Mouse (Mus musculus) cerebellum, adult (tissue): ENCODE measurements around the gene Gm14137.

ENCODE experiments used
- ATAC-seq: cut with Nextera tagmentation; 2 replicates; pipeline ENCODE4 v1.9.2; 2017; ENCODE audit warnings: mild to moderate bottlenecking, moderate library complexity, mixed read lengths; ENCODE audit not compliant: insufficient number of reproducible peaks, low FRiP score, low TSS enrichment

The Gm14137 gene

DNA sequence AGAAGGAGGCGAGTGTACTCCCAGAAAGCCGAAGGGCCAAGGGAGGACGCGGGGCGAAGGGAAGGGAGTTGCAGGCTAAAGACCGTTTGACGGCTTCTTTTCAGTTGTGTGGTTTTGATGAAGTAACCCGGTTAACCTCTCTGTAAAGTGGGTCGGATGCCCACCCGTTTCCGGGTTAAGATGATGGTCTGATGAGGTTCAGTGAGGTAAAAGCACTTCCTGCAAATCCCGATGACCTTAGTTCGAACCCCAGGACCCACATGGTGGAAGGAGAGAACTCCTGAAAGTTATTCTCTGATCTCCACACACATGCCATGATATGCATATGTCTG lies 34.8 kb downstream of the Gm14137 start:
- ATAC-seq: no peak
